17 mouse cellular contexts compared by ENCODE assay signal in genomic region chr17:12294424-12294823, GRCm38 (mm10). TPM values are rescaled to one million over a fixed set of nuclear protein-coding genes. Genes with fewer than 3 reads are reported as not detected.
DNase-seq lines count a peak whose midpoint lies in the region; ATAC-seq and TF ChIP-seq lines count a peak whose summit lies in the region.
"Had no signal": no experiment of that assay in that cellular context is flagged by ENCODE, and none has a peak within 500 bp of the region (broad histone marks: within the 10 kb centered on the region; RNA-seq: fewer than 3 reads in every experiment).

No protein-coding gene starts in this region.

- TF ChIP-seq POLR2A in limb, embryonic 14.5 days (IDR thresholded peaks at IDR 0.05; ENCODE audit: borderline replicate concordance, extremely low read depth, insufficient read depth, insufficient read length): no peak

- no peak overlapping the region for H3K4me2 ChIP-seq in hindbrain, embryonic 13.5 days
- no peak overlapping the region for H3K4me2 ChIP-seq in kidney, embryonic 16.5 days (replicated peaks; ENCODE audit: low read depth, low read length)
- no peak overlapping the region for H3K4me2 ChIP-seq in limb, embryonic 13.5 days (replicated peaks)
- no peak overlapping the region for H3K4me2 ChIP-seq in limb, embryonic 14.5 days (replicated peaks; ENCODE audit: low read depth, low read length, severe bottlenecking)
- H3K4me2 ChIP-seq: embryonic facial prominence, embryonic 12.5 days; forebrain, embryonic 15.5 days; heart, embryonic 13.5 days; hindbrain, embryonic 12.5 days had no signal

- H3K4me1 ChIP-seq in hindbrain, embryonic 13.5 days (replicated peaks): peaks cover 57% of the 10 kb centered on the region
- H3K4me1 ChIP-seq in hindbrain, embryonic 10.5 days (replicated peaks): peaks cover 15% of the 10 kb centered on the region
- peaks cover 46% of the 10 kb centered on the region for H3K4me1 ChIP-seq in kidney, embryonic 16.5 days (ENCODE audit: insufficient read depth, low read length)
- peaks cover 43% of the 10 kb centered on the region for H3K4me1 ChIP-seq in limb, embryonic 13.5 days
- peaks cover 31% of the 10 kb centered on the region for H3K4me1 ChIP-seq in limb, embryonic 14.5 days (ENCODE audit: control insufficient read depth, insufficient read depth, low read length)

- H3K4me3 ChIP-seq in hindbrain, embryonic 13.5 days: no peak overlapping the region
- no peak overlapping the region for H3K4me3 ChIP-seq in hindbrain, embryonic 10.5 days
- no peak overlapping the region for H3K4me3 ChIP-seq in kidney, embryonic 16.5 days (ENCODE audit: low read length)
- no peak overlapping the region for H3K4me3 ChIP-seq in limb, embryonic 13.5 days
- no peak overlapping the region for H3K4me3 ChIP-seq in limb, embryonic 14.5 days (replicated peaks; ENCODE audit: low read length)
- H3K4me3 ChIP-seq: embryonic facial prominence, embryonic 12.5 days; forebrain, embryonic 15.5 days; heart, embryonic 13.5 days; hindbrain, embryonic 12.5 days had no signal

- no peak for ATAC-seq in hindbrain, embryonic 13.5 days (ENCODE audit: low FRiP score)
- ATAC-seq in kidney, embryonic 16.5 days (ENCODE audit: low FRiP score, low TSS enrichment): peak; percentile 61; the same call in 1 of the 2 replicates
- ATAC-seq in limb, embryonic 13.5 days (ENCODE audit: low FRiP score, low read depth): no peak
- no peak for ATAC-seq in limb, embryonic 14.5 days (ENCODE audit: low FRiP score, low read depth)
- ATAC-seq: forebrain, embryonic 15.5 days had no signal

- 0 out of 2 replicates have a peak overlapping the region, but pooled peaks have one; percentile 12 for H3K27ac ChIP-seq in hindbrain, embryonic 13.5 days
- no peak overlapping the region for H3K27ac ChIP-seq in hindbrain, embryonic 10.5 days
- H3K27ac ChIP-seq in kidney, embryonic 16.5 days (ENCODE audit: low read length): no peak overlapping the region
- H3K27ac ChIP-seq in limb, embryonic 13.5 days: 0 out of 2 replicates have a peak overlapping the region, but pooled peaks have one; percentile 28
- 0 out of 2 replicates have a peak overlapping the region, but pooled peaks have one; percentile 22 for H3K27ac ChIP-seq in limb, embryonic 14.5 days (replicated peaks; ENCODE audit: low read depth, low read length)
- H3K27ac ChIP-seq: hindbrain, embryonic 12.5 days had no signal

- H3K27me3 ChIP-seq in hindbrain, embryonic 13.5 days: no peaks in the 10 kb centered on the region
- no peaks in the 10 kb centered on the region for H3K27me3 ChIP-seq in hindbrain, embryonic 10.5 days (ENCODE audit: insufficient read depth, poor library complexity, severe bottlenecking)
- no peaks in the 10 kb centered on the region for H3K27me3 ChIP-seq in kidney, embryonic 16.5 days (ENCODE audit: insufficient read depth, low read length)
- H3K27me3 ChIP-seq in limb, embryonic 13.5 days: no peaks in the 10 kb centered on the region
- H3K27me3 ChIP-seq in limb, embryonic 14.5 days (ENCODE audit: control insufficient read depth, insufficient read depth, low read length): no peaks in the 10 kb centered on the region
- H3K27me3 ChIP-seq: embryonic facial prominence, embryonic 12.5 days; forebrain, embryonic 15.5 days; heart, embryonic 13.5 days; hindbrain, embryonic 12.5 days had no signal

- H3K9ac ChIP-seq in hindbrain, embryonic 13.5 days: no peak overlapping the region
- H3K9ac ChIP-seq in kidney, embryonic 16.5 days (replicated peaks; ENCODE audit: low read length): no peak overlapping the region
- H3K9ac ChIP-seq in limb, embryonic 13.5 days: no peak overlapping the region
- no peak overlapping the region for H3K9ac ChIP-seq in limb, embryonic 14.5 days (ENCODE audit: low read depth, low read length, severe bottlenecking)
- H3K9ac ChIP-seq: embryonic facial prominence, embryonic 12.5 days; forebrain, embryonic 15.5 days; heart, embryonic 13.5 days; hindbrain, embryonic 12.5 days had no signal

- 91% methylated on average over 7 of the region's 7 CpGs for WGBS in hindbrain, embryonic 13.5 days
- 88% methylated on average over 7 of the region's 7 CpGs for WGBS in hindbrain, embryonic 10.5 days
- WGBS in kidney, embryonic 16.5 days: 62% methylated on average over 7 of the region's 7 CpGs
- 67% methylated on average over 7 of the region's 7 CpGs for WGBS in limb, embryonic 13.5 days
- 67% methylated on average over 7 of the region's 7 CpGs for WGBS in limb, embryonic 14.5 days

- no peak for DNase-seq in hindbrain, embryonic 10.5 days (ENCODE audit: low spot score)
- no peak for DNase-seq in kidney, adult 8-10 months
- no peak for DNase-seq in limb, embryonic 14.5 days (ENCODE audit: low spot score)
- DNase-seq in Muller cell, postnatal 12 days (ENCODE audit: inconsistent ontology term): no peak
- DNase-seq: adrenal gland, adult 8-10 months; adrenal gland, postnatal 36 days; cerebellum, adult 2 months; cerebellum, postnatal 10 days; gastrocnemius, postnatal 25 days; heart, postnatal 36 days had no signal

- no peaks in the 10 kb centered on the region for H3K9me3 ChIP-seq in hindbrain, embryonic 13.5 days
- H3K9me3 ChIP-seq in hindbrain, embryonic 10.5 days: no peaks in the 10 kb centered on the region
- H3K9me3 ChIP-seq in kidney, embryonic 16.5 days (ENCODE audit: low read length): no peaks in the 10 kb centered on the region
- no peaks in the 10 kb centered on the region for H3K9me3 ChIP-seq in limb, embryonic 13.5 days
- no peaks in the 10 kb centered on the region for H3K9me3 ChIP-seq in limb, embryonic 14.5 days (ENCODE audit: control insufficient read depth, low read length)
- H3K9me3 ChIP-seq: embryonic facial prominence, embryonic 12.5 days; forebrain, embryonic 15.5 days; heart, embryonic 13.5 days; hindbrain, embryonic 12.5 days had no signal

- H3K36me3 ChIP-seq in hindbrain, embryonic 13.5 days: no peaks in the 10 kb centered on the region
- no peaks in the 10 kb centered on the region for H3K36me3 ChIP-seq in hindbrain, embryonic 10.5 days
- no peaks in the 10 kb centered on the region for H3K36me3 ChIP-seq in kidney, embryonic 16.5 days (ENCODE audit: insufficient read depth, low read length)
- no peaks in the 10 kb centered on the region for H3K36me3 ChIP-seq in limb, embryonic 13.5 days
- no peaks in the 10 kb centered on the region for H3K36me3 ChIP-seq in limb, embryonic 14.5 days (ENCODE audit: control insufficient read depth, insufficient read depth, low read length)
- H3K36me3 ChIP-seq: embryonic facial prominence, embryonic 12.5 days; forebrain, embryonic 15.5 days; heart, embryonic 13.5 days; hindbrain, embryonic 12.5 days had no signal

RNA-seq across cellular contexts. Expression of gene Map3k4, which starts 24.2 kb away (rescaled TPM):
- polyA plus RNA-seq in hindbrain, embryonic 13.5 days (2015; fragmentation: Nextera tagmentation; extraction: Ambion mirVana): 41.1 and 45.8 TPM in 2 replicates
- 46.4 and 47.7 TPM in 2 replicates for polyA plus RNA-seq in hindbrain, embryonic 10.5 days (2016; fragmentation: Nextera tagmentation; extraction: Ambion mirVana)
- 36.0 and 38.8 TPM in 2 replicates for polyA plus RNA-seq in kidney, embryonic 16.5 days (2015; fragmentation: Nextera tagmentation; extraction: Ambion mirVana)
- 42.6 and 42.7 TPM in 2 replicates for polyA plus RNA-seq in limb, embryonic 13.5 days (2015; fragmentation: Nextera tagmentation; extraction: Ambion mirVana)
- 28.6 and 28.9 TPM in 2 replicates for polyA plus RNA-seq in limb, embryonic 14.5 days (2012; rRNA removed)
- 36.4 and 38.8 TPM in 2 replicates for polyA plus RNA-seq in limb, embryonic 14.5 days (2014; fragmentation: Nextera tagmentation; extraction: Ambion mirVana)

Comparison
In these comparisons a context has a peak if more than half of its experiments do, and no peak if none do; other contexts are left out.
1. H3K27ac ChIP-seq: peak in hindbrain, embryonic 13.5 days (single experiment), limb, embryonic 13.5 days (single experiment) and limb, embryonic 14.5 days (single experiment); none in hindbrain, embryonic 10.5 days (single experiment) and kidney, embryonic 16.5 days (single experiment).